Mouse (Mus musculus) C2C12 (cell line): ENCODE results near the gene Fam71f2.

Source experiments
- CEBPB ChIP-seq: IDR thresholded peaks from one replicate; pipeline ENCODE4 v1.6.1; 2011; ENCODE audit warnings: low read depth, mild to moderate bottlenecking, control low read depth, moderate library complexity
- CTCF ChIP-seq: IDR thresholded peaks from one replicate; pipeline ENCODE4 v1.5.1; 2011; ENCODE audit not compliant: control insufficient read depth, insufficient read depth, insufficient read length
- MAX ChIP-seq: IDR thresholded peaks from one replicate; pipeline ENCODE4 v1.6.1; 2011; ENCODE audit warnings: mild to moderate bottlenecking, control low read depth
- MYOD1 ChIP-seq: IDR thresholded peaks from one replicate; pipeline ENCODE4 v1.6.1; 2011; ENCODE audit warnings: low read depth; ENCODE audit not compliant: control insufficient read depth, insufficient read length
- USF1 ChIP-seq: IDR thresholded peaks from one replicate; pipeline ENCODE4 v1.6.1; 2011; ENCODE audit warnings: low read depth, mild to moderate bottlenecking, control low read depth, moderate library complexity

- no peak for TF ChIP-seq CEBPB
- no peak for TF ChIP-seq CTCF
- TF ChIP-seq MAX: no peak
- no peak for TF ChIP-seq USF1
- TF ChIP-seq MYOD1: no peak
Observed at GRCm38 (mm10) chr6:29242265-29242664, 37.1 kb upstream of the Fam71f2 start.
